Mouse (Mus musculus) thymus, postnatal 0 days (tissue): ENCODE measurements around the gene Avil. TPM values are rescaled to one million over a fixed set of nuclear protein-coding genes. Genes with fewer than 3 reads are reported as not detected.
A peak's percentile ranks its signal among the peaks of the same experiment; 100 is the strongest.
"Not testable (repeated sequence)": the region's sequence is repeated elsewhere in the genome, so short reads cannot be mapped to it uniquely, and the experiment has no call there.

Experiments used
- DNase-seq: peaks from one replicate; pipeline ENCODE4 v3.0.0-alpha.2; 2015; ENCODE audit warnings: low spot score
- microRNA counts: library from miRNA; unstranded; fragments of <30 nt; microRNA quantifications from one replicate; lab custom pipeline; 2015
- microRNA-seq: library from miRNA; unstranded; fragments of <30 nt; microRNA quantifications from one replicate; pipeline ENCODE4, GENCODE M21; 2016; ENCODE audit warnings: borderline number of aligned reads
- polyA plus RNA-seq: library from polyadenylated mRNA; unstranded; fragments of >200 nt; fragmentation: Nextera tagmentation; extraction: Ambion mirVana; gene quantifications from 2 replicates; pipeline ENCODE4 v1.2.1, GENCODE M21; 2015

Gene Avil
- polyA plus RNA-seq, 1 experiment from 2014 or later, result 0.98 TPM

- DNase-seq, result no peak
These were observed 58.9 kb downstream of the Avil start for GRCm38 (mm10) chr10:127059174-127059967.

DNA sequence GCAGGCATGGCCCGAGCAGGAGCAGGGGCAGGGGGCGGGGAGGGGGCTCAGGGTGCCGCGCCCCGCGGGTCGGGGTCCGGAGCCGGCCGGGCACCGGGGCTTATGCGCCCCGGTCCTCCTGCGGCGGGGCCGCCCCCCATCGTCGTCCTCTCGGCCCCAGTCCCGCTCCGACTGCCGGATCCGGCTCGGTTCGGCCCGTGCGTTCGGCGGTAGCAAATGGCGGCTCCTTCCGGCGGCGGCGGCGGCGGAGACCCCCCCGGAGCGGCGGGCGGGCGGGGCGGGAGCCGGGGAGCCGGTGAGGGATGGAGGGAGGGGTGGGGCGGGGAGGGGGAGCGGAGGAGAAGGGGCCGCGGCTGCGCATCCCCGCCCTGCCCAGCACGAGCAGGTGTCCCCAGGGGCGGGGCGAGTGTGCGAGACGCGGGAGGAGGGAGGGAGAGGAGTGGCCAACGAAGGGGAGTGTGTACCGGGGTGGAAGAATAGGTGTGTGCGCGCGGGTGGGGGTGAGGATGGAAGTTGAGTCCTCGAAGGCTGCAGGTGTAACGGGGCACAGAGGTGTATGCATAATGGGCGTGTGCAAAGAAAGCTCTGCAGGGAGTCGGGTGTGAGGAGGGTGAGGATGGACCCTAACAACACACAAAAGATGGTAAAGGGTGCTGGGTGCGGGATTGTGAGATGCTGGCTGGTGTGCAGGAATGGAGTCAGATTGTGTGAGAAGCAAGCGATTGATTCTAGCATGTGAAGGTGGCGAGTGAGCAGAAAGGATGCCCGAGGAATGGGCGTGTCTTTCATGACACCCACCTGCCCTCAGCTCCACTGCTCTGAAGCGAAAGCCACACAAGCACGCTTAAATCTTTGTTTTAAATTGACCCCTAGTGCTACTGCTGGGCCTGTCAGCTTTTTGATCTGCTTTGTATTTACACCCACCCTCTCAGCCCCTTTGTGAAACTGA is 59.7 kb downstream of the Avil start, which contains the start of gene March9:
Gene March9 (minus strand): TSS at position 217 of the 949 bp plus-strand sequence.
- DNase-seq, result peak; percentile 75

DNA sequence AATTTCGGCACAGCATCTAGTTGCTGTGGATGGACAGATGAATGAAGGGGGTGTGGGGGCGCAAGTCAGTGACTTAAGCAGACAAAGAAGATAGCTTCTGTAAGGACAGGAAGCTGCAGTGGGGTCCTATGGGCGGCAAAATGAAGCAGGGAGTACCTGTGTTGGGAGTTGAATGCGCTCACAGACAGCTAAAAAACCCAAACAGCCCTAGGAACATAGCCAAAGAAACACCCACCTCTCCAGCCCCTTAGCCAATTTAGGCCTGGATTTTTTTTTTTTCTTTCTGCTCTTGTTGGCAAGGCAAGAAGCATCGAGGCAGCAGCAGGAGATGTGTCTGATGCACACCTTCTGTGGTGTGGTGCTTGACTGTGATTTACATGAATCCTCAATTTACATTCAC is 60.6 kb downstream of the Avil start:
- DNase-seq, result no peak

DNA sequence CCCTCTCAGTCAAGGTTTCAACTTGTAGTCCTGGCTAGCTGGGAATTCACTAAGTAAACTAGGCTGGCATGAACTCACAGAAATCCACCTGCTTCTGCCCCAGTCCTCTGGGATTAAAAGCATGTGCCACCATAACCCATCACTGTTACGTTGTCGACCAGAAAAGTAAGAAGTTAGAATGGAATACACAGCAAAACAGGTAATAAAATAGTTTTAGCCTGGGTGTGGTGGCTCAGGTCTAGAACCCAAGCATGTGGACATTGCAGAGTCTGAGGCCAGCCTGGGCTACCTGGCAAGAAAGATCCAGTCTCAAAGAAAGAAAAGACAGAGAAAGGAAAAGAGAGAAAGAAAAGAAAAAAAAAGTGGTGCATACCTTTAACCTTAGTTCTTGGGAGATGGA is 61.0 kb downstream of the Avil start:
- no peak for DNase-seq

GRCm38 (mm10) chr10:127062101-127062500 is 61.6 kb downstream of the Avil start:
- DNase-seq, result not testable (repeated sequence)

- DNase-seq, result no peak
These were observed 62.0 kb downstream of the Avil start for GRCm38 (mm10) chr10:127062503-127062902.

GRCm38 (mm10) chr10:127063239-127063872 is 62.8 kb downstream of the Avil start, which contains the start of gene Cdk4:
Gene Cdk4 (plus strand): TSS chr10:127063534.
- peak; percentile 98 for DNase-seq

GRCm38 (mm10) chr10:127063913-127064870 is 63.7 kb downstream of the Avil start:
- DNase-seq, result peak; percentile 15

DNA sequence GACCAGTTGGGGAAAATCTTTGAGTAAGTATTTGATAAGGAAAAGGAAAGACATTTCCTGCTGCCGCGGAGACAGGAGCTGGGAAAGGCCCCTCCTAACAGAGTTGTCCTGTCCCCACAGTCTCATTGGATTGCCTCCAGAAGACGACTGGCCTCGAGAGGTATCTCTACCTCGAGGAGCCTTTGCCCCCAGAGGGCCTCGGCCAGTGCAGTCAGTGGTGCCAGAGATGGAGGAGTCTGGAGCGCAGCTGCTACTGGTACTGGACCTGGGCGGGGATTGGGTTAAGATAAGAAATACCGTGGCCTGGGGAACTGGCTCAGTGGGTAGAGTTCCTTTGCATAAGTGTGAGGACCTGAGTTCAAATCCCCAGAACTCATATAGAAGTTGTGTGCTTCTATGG is 65.5 kb downstream of the Avil start:
- DNase-seq, result no peak

DNA sequence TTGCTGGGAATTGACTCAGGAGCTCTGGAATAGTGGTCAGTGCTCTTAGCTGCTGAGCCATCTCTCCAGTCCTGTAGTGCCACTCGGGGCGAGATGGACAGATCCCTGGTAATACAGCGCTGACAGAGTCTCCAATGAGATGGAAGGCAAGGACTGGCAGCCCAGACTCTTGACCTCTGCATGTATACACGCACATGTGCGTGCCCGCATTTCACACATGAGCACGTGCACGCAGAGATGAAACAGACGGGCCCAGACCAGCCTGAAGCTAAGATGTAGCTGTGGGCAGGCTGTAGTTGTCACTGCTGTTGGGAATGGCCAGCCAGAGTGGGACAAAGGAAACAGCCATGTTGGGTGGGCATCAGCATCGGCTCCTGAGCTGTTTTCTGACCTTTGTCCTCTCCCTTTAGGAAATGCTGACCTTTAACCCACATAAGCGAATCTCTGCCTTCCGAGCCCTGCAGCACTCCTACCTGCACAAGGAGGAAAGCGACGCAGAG is 66.1 kb downstream of the Avil start:
- no peak for DNase-seq

GRCm38 (mm10) chr10:127068360-127069038 is 68.0 kb downstream of the Avil start:
- DNase-seq, result no peak

- DNase-seq, result peak; percentile 20
These were observed 69.0 kb downstream of the Avil start for GRCm38 (mm10) chr10:127069281-127070189.

MicroRNAs encoded within 50 kb of the gene (microRNA counts, 519-probe panel; counts per million panel counts)
- microRNA mmu-miR-26a (lab: Ali Mortazavi, UCI) (2,879 counts per million, percentile 73 among the panel's probes with 10 or more counts), microRNA mmu-miR-546 (lab: Ali Mortazavi, UCI) (473 counts per million, percentile 71 among the panel's probes with 10 or more counts)

Small RNAs within 50 kb of the gene (microRNA-seq; reads per million reads assigned to microRNA genes)
- gene Mir26a-2 (97.8 reads per million, percentile 45 among the genes with 10 or more reads in this experiment), gene Mir546 (not detected)

Other genes starting within 250 kb of the Avil start
- gene Atp23, start 99.4 kb upstream of the Avil start, polyA plus RNA-seq, result 15.8 and 17.5 TPM in 2 replicates
- 30.3 and 34.3 TPM in 2 replicates for gene Ctdsp2, start 22.0 kb upstream of the Avil start, polyA plus RNA-seq
- 74.9 and 75.8 TPM in 2 replicates for gene Tsfm, start 30.1 kb downstream of the Avil start, polyA plus RNA-seq
- 24.7 and 25.5 TPM in 2 replicates for gene Mettl1, start 40.7 kb downstream of the Avil start, polyA plus RNA-seq
- gene Eef1akmt3, start 40.8 kb downstream of the Avil start, polyA plus RNA-seq, result 0.08 TPM in 1 of 2 replicates, not detected in the other
- gene Cyp27b1, start 47.5 kb downstream of the Avil start, polyA plus RNA-seq, result 0.05 and 0.09 TPM in 2 replicates
- 0.30 and 0.52 TPM in 2 replicates for gene March9, start 59.5 kb downstream of the Avil start, polyA plus RNA-seq
- gene Cdk4, start 62.8 kb downstream of the Avil start, polyA plus RNA-seq, result 889 and 1,028 TPM in 2 replicates
- gene Tspan31, start 69.6 kb downstream of the Avil start, polyA plus RNA-seq, result 49.9 and 60.5 TPM in 2 replicates
- 12.3 and 13.5 TPM in 2 replicates for gene Agap2, start 74.6 kb downstream of the Avil start, polyA plus RNA-seq
- 90.9 and 95.4 TPM in 2 replicates for gene Os9, start 120.4 kb downstream of the Avil start, polyA plus RNA-seq
- 39.2 and 48.6 TPM in 2 replicates for gene B4galnt1, start 164.5 kb downstream of the Avil start, polyA plus RNA-seq
- gene Slc26a10, start 179.9 kb downstream of the Avil start, polyA plus RNA-seq, result 1.6 and 2.6 TPM in 2 replicates
- 3.7 and 4.5 TPM in 2 replicates for gene Arhgef25, start 189.4 kb downstream of the Avil start, polyA plus RNA-seq
- gene Dtx3, start 195.0 kb downstream of the Avil start, polyA plus RNA-seq, result 42.7 and 47.3 TPM in 2 replicates
- gene Pip4k2c, start 210.9 kb downstream of the Avil start, polyA plus RNA-seq, result 24.1 and 24.4 TPM in 2 replicates